Mouse (Mus musculus): ENCODE measurements around the gene Dazap2. TPM values are rescaled to one million over a fixed set of nuclear protein-coding genes. Genes with fewer than 3 reads are reported as not detected.
"Not testable (repeated sequence)": the region's sequence is repeated elsewhere in the genome, so short reads cannot be mapped to it uniquely, and the experiment has no call there.

The Dazap2 gene
- polyA plus RNA-seq, 1 experiment, result not detected

DNA sequence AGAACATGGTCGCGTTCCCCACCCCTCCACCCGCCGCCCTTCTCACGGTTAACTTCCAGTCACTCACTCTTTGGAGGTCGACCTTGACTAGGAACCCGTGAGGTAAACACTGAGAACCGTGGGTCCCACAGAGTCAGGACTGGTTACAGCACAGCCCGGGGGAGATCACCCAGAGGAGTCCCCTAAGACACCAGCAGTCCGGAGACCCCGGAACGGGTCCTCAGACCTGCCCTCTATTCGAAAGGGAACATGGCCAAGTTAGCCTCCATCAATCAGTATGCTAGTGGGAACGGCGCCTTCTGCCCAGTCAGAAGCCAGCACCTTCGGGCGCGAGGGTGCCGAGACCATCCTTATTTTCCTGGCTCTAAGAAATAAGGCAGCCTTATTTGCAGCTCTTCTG lies 1.1 kb downstream of the Dazap2 start:
- H3K4me3 ChIP-seq (ENCODE audit: insufficient read depth, low read depth, low read length), result peak overlapping the region; percentile 83
- H3K4me1 ChIP-seq (ENCODE audit: control insufficient read depth, insufficient read depth, low read length), result peaks cover 15% of the 10 kb centered on the region
- WGBS, result 0% methylated on average over 19 of the region's 19 CpGs
- peak overlapping the region; percentile 55 for H3K27ac ChIP-seq (ENCODE audit: insufficient read depth, low read depth, low read length)
- TF ChIP-seq POLR2A (IDR thresholded peaks at IDR 0.05; ENCODE audit: insufficient read depth, low read depth, low read length) (no peak), CTCF (IDR thresholded peaks at IDR 0.05; ENCODE audit: insufficient read depth, low read depth, low read length) (no peak)

DNA sequence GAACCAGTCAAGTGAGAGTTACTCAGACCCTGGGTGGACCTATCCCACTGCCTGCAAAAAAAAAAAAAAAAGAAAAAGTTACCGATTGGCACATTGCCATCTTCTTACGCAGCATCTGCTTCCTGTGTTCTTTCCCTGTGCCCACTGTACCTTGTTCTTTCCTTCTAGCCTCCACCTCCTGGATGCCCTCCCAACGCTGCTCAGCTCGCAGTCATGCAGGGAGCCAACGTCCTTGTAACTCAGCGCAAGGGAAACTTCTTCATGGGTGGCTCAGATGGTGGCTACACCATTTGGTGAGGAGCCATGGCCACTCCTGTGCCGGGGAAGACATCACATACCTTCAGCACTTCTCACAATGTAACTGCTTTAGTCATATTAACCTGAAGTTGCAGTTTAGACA lies 4.1 kb downstream of the Dazap2 start:
- TF ChIP-seq CTCF (IDR thresholded peaks at IDR 0.05; ENCODE audit: insufficient read depth, low read depth, low read length) (no peak), POLR2A (IDR thresholded peaks at IDR 0.05; ENCODE audit: insufficient read depth, low read depth, low read length) (no peak)
- no peak overlapping the region for H3K4me3 ChIP-seq (ENCODE audit: insufficient read depth, low read depth, low read length)
- peaks cover 22% of the 10 kb centered on the region for H3K4me1 ChIP-seq (ENCODE audit: control insufficient read depth, insufficient read depth, low read length)
- H3K27ac ChIP-seq (ENCODE audit: insufficient read depth, low read depth, low read length), result no peak overlapping the region
- WGBS, result 85% methylated on average over 7 of the region's 7 CpGs

DNA sequence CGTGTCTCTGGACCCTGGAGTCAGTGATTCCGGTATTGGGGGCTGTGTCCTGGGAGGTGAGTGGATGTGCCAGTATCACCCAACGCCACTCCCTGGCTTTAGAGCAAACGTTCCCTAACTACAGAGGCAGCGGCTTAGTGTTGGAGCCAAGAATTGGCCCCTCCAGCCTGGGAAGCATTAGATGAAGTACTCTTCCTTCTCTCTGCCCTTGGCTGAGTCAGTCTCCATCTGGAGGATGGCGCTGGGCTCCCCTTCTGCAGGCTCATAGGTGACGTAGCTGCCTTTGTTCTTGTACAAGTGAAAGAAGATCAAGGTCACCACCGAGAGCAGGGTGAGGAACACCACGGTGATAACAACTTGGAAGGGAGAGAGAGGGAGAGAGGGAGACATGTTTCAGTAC lies 6.5 kb downstream of the Dazap2 start:
- H3K27ac ChIP-seq (ENCODE audit: insufficient read depth, low read depth, low read length), result peak overlapping the region; percentile 85
- peaks cover 12% of the 10 kb centered on the region for H3K4me1 ChIP-seq (ENCODE audit: control insufficient read depth, insufficient read depth, low read length)
- 54% methylated on average over 9 of the region's 9 CpGs for WGBS
- not testable (repeated sequence) for H3K4me3 ChIP-seq (ENCODE audit: insufficient read depth, low read depth, low read length)

DNA sequence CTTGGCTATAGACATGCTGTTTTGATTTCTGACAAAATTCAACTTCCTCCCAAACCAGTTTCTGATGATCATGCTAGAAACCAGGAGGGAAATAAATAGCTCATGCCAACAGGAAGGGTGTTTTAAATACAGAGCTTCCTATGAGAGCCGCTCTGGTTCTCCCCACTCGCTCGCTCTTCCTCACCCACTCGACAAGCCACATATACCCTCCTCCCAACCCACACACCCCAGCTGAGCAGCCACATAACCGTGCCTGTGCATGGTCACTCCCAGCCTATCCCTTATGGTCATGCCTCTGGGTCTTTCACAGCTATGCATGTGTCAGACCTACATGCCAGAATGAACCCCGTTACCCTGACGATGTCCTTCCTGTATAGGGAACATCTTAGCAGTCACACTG lies 7.0 kb downstream of the Dazap2 start:
- peaks cover 13% of the 10 kb centered on the region for H3K4me1 ChIP-seq (ENCODE audit: control insufficient read depth, insufficient read depth, low read length)
- 46% methylated on average over 7 of the region's 7 CpGs for WGBS
- TF ChIP-seq POLR2A (IDR thresholded peaks at IDR 0.05; ENCODE audit: insufficient read depth, low read depth, low read length), result no peak
- no peak for TF ChIP-seq CTCF (IDR thresholded peaks at IDR 0.05; ENCODE audit: insufficient read depth, low read depth, low read length)
- no peak overlapping the region for H3K4me3 ChIP-seq (ENCODE audit: insufficient read depth, low read depth, low read length)
- H3K27ac ChIP-seq (ENCODE audit: insufficient read depth, low read depth, low read length), result peak overlapping the region; percentile 85

DNA sequence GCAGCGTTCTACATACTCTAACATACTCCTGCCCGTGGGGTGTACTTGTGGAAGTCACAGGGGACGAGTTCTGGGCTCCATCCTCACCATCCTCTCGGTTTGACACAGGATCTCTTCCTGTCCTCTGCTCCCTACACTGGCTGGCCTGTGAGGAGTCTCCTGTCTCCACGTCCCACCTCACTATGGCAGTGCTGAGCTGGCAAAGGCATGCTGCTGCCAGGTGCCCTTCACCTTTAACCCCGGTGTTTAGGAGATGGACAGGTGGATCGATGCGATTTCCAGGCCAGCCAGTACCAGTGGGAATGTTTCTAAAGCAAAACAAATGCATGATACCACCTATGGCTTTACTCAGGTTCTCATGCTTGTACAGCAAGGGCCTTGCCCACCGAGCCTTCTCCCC lies 8.6 kb downstream of the Dazap2 start:
- Histone ChIP-seq H3K27ac (ENCODE audit: insufficient read depth, low read depth, low read length) (no peak overlapping the region), H3K4me1 (ENCODE audit: control insufficient read depth, insufficient read depth, low read length) (peaks cover 21% of the 10 kb centered on the region), H3K4me3 (ENCODE audit: insufficient read depth, low read depth, low read length) (no peak overlapping the region)
- TF ChIP-seq CTCF (IDR thresholded peaks at IDR 0.05; ENCODE audit: insufficient read depth, low read depth, low read length) (no peak), POLR2A (IDR thresholded peaks at IDR 0.05; ENCODE audit: insufficient read depth, low read depth, low read length) (no peak)
- WGBS, result 93% methylated on average over 9 of the region's 9 CpGs

DNA sequence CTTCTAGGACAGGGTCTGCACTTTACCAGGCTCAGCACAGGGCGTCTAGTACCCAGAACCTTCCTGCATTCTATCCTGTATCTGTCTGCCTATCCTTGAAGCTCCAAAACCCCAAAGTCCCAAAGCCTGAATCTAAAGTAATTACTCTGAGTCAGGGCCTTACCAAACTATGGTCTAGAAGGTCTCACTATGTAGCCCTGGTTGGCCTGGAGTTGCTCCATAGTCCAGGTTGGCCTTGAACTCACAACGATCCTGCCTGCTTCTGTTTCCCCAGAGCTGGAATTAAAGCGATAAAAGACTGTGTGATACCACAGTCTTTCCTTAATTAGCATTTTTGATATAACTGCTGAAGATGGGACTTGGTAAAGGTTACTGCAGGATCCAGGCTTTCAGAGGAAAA lies 9.3 kb downstream of the Dazap2 start:
- no peak overlapping the region for H3K27ac ChIP-seq (ENCODE audit: insufficient read depth, low read depth, low read length)
- TF ChIP-seq POLR2A (IDR thresholded peaks at IDR 0.05; ENCODE audit: insufficient read depth, low read depth, low read length) (no peak), CTCF (IDR thresholded peaks at IDR 0.05; ENCODE audit: insufficient read depth, low read depth, low read length) (no peak)
- H3K4me1 ChIP-seq (ENCODE audit: control insufficient read depth, insufficient read depth, low read length), result peaks cover 21% of the 10 kb centered on the region
- 77% methylated on average over 3 of the region's 3 CpGs for WGBS
- no peak overlapping the region for H3K4me3 ChIP-seq (ENCODE audit: insufficient read depth, low read depth, low read length)

DNA sequence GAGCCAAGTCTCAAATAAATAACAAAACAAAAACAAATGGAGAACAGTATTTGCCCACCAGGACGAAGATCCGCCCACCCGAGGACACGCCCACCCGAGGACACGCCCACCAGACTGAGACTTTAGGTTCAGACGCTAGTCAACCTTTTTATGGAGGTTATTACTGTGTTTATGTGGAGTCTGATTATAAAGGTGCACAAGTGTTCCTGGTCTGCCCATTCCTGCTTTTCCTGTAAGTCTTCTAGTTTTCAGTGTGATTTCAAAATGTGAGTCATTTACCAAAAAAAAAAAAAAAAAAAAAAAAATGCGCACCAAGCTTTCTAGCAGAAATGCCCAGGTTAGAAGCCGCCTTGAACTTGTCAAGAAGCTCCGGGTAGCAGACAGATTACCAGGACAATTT lies 12.1 kb downstream of the Dazap2 start:
- H3K4me1 ChIP-seq (ENCODE audit: control insufficient read depth, insufficient read depth, low read length), result peaks cover 12% of the 10 kb centered on the region
- no peak overlapping the region for H3K27ac ChIP-seq (ENCODE audit: insufficient read depth, low read depth, low read length)
- 23% methylated on average over 10 of the region's 10 CpGs for WGBS
- TF ChIP-seq CTCF (IDR thresholded peaks at IDR 0.05; ENCODE audit: insufficient read depth, low read depth, low read length), result no peak
- no peak for TF ChIP-seq POLR2A (IDR thresholded peaks at IDR 0.05; ENCODE audit: insufficient read depth, low read depth, low read length)
- no peak overlapping the region for H3K4me3 ChIP-seq (ENCODE audit: insufficient read depth, low read depth, low read length)

DNA sequence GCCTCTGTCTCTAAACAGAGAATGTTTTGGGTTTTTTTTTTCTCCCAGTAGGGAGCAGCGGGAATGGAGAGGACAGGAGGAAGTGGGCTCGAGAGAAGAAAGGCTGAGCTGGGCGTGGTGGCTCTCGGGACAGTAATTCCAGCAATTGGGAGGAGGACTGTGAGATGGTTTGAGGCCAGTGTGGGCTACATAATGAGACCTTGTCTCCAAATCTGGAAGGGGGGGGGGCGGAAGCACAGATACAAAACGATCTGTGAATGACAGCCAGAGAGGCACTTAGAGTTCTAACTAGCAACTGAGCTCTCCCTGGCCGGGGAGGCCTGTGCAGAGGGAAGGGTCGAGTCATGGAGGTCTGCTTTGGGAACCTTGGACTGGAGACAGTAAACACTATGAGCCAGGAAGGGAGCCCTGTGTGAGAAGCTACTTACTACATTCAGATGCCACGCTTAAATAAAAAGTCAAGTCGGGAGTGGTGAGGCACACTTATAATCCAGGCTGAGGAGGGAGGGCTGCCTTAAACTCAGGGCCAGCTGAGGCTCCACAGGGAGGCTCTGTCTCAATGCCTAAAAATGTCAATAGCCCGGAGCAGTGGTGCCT lies 12.7 kb downstream of the Dazap2 start:
- WGBS, result 12% methylated on average over 11 of the region's 11 CpGs
- no peak for TF ChIP-seq CTCF (IDR thresholded peaks at IDR 0.05; ENCODE audit: insufficient read depth, low read depth, low read length)
- TF ChIP-seq POLR2A (IDR thresholded peaks at IDR 0.05; ENCODE audit: insufficient read depth, low read depth, low read length), result no peak

DNA sequence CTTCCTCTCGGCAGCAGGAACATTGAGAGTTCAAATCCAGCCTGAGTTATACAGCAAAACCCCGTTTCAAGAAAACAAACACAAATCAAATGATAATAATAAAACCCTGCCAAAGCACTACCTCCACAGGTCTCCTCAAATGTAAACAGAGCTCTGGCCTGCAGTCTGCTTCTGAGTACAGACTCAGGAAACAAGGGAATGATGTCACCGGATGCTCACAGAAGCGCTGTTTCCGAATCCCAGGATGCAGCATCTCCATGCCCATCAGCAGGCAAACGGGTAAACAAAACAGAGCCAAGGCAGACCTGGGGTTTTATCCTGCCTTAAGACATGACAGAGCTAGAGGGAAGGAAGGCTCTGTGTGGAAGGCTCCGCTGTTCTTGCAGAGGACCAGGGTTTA lies 13.6 kb downstream of the Dazap2 start:
- WGBS, result 62% methylated on average over 7 of the region's 7 CpGs
- TF ChIP-seq POLR2A (IDR thresholded peaks at IDR 0.05; ENCODE audit: insufficient read depth, low read depth, low read length) (no peak), CTCF (IDR thresholded peaks at IDR 0.05; ENCODE audit: insufficient read depth, low read depth, low read length) (no peak)
- no peak overlapping the region for H3K27ac ChIP-seq (ENCODE audit: insufficient read depth, low read depth, low read length)
- peaks cover 9% of the 10 kb centered on the region for H3K4me1 ChIP-seq (ENCODE audit: control insufficient read depth, insufficient read depth, low read length)
- H3K4me3 ChIP-seq (ENCODE audit: insufficient read depth, low read depth, low read length), result no peak overlapping the region

More for the DNA sequence above, 12.7 kb downstream of the Dazap2 start:
- Histone ChIP-seq H3K27ac (ENCODE audit: insufficient read depth, low read depth, low read length) (no peak overlapping the region), H3K4me1 (ENCODE audit: control insufficient read depth, insufficient read depth, low read length) (peaks cover 9% of the 10 kb centered on the region), H3K4me3 (ENCODE audit: insufficient read depth, low read depth, low read length) (no peak overlapping the region)

DNA sequence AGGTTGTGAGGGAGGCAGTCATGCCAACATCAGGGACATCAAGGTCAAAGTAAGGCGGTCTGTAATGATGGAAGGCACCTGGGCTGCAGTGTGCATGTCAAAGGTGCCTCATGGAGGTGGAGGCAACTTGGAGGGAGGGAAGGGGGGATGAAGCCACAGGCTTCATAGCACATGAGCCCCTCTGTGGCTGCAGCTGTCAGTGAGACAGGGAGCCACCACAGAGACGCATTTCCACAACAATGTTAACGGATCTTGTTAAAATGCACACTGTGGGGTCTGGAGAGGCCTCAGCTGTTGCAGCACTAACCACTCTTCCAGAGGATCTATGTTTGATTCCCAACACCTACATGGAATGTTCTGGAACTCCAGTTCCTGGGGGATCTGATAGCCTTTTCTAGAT lies 15.0 kb downstream of the Dazap2 start:
- no peak overlapping the region for H3K27ac ChIP-seq (ENCODE audit: insufficient read depth, low read depth, low read length)
- WGBS, result 88% methylated on average over 3 of the region's 3 CpGs
- TF ChIP-seq CTCF (IDR thresholded peaks at IDR 0.05; ENCODE audit: insufficient read depth, low read depth, low read length) (no peak), POLR2A (IDR thresholded peaks at IDR 0.05; ENCODE audit: insufficient read depth, low read depth, low read length) (no peak)
- H3K4me3 ChIP-seq (ENCODE audit: insufficient read depth, low read depth, low read length), result no peak overlapping the region
- peaks cover 9% of the 10 kb centered on the region for H3K4me1 ChIP-seq (ENCODE audit: control insufficient read depth, insufficient read depth, low read length)

Measured in olfactory bulb, adult 2 months (tissue).